Mouse (Mus musculus): ENCODE measurements around the gene Mid1. TPM values are rescaled to one million over a fixed set of nuclear protein-coding genes. Genes with fewer than 3 reads are reported as not detected.

The Mid1 gene
- total RNA-seq, 2 experiments from 2014 or later: 15.1 to 16.0 TPM

DNA sequence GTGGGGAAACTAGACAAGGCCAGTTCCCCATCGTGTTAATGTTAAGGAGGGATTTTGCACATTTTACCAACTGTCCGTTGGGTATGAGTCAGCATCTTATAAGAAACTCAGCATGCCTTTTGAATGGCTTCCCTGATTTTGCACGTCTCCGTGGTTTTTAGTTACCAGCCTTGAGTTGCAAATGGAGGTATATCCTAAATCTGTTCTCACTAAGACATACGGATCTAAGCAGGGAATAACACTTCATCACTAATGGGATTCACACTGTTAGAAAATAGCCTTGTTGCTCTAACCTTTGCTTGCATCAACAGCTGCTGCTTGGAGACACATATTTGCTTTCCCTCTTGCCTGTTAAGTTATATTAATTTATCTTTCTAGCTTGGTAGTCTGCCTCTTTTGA is 126.3 kb downstream of the Mid1 start:
- DNase-seq (ENCODE audit: low spot score in 2 of 2): no peak

- DNase-seq (ENCODE audit: low spot score in 2 of 2): no peak
Measured at GRCm38 (mm10) chrX:169811783-169812182, 126.8 kb downstream of the Mid1 start.

- no peak for DNase-seq (ENCODE audit: low spot score in 2 of 2)
Measured at GRCm38 (mm10) chrX:169813673-169814072, 128.7 kb downstream of the Mid1 start.

DNA sequence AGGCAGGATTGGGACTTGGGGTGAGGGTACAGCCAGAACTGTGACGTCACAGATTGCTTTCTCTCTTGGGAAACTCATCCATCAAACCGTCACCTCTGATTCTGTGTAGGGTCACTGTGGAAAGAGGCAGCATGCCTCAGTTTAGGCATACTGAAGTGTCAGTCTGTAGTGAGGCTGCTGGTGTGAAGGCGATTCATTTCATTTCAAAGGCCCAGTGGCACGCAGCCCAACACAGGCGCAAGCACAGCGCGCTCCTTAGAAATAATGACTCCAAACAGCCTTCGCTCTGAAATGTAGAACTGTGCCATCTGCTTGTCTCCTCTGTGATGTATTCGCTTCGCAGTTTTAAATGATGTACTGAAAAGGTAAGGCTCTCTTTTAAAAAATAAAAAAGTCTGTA is 141.9 kb downstream of the Mid1 start:
- peak; percentile 18 to 36 for DNase-seq (ENCODE audit: low spot score in 2 of 2)

DNA sequence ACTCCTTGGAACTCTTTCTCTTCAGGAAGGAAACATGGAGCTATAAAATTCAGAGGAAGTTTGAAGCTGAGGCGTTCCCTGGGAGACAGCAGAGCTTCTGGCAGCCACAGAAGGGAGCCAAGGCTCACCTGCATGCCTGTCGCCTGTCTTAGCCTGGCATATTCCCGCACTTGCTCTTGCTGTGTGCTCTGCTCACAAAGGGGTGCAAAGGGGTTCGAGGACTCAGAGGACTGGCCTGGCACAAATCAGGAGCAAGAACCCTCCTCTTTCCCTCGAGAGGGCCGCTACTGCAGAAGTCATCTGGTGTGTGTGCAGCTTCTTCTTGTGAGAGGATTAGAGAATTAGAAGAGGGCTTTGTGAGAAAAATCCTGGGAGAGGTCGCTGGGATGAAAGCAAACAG is 142.7 kb downstream of the Mid1 start:
- no peak for DNase-seq (ENCODE audit: low spot score in 2 of 2)

DNA sequence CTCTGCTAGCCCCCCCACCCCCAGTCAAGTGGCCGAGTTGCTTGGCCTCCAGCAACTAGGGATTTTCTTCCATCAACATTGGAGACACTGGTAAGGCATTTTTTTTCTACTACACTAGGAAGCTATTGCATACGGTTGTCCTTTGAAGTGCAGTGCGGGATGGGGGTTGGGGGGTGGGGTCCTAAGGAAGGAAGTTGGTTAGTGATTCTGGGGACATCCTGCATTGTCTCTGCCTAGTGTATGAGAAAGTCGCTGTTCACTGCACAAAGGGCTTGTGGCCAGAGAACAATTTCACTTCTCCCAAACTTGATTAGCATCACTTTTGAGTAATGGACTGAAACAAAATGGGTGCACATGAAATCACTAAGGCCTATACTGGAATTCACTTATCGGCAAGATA is 143.1 kb downstream of the Mid1 start:
- DNase-seq (ENCODE audit: low spot score in 2 of 2): no peak

- DNase-seq (ENCODE audit: low spot score in 2 of 2): no peak
Measured at GRCm38 (mm10) chrX:169830052-169830451, 145.1 kb downstream of the Mid1 start.

- DNase-seq (ENCODE audit: low spot score in 2 of 2): no peak
Measured at GRCm38 (mm10) chrX:169837947-169838649, 153.1 kb downstream of the Mid1 start.

- DNase-seq (ENCODE audit: low spot score in 2 of 2): no peak
Measured at GRCm38 (mm10) chrX:169838650-169838971, 153.6 kb downstream of the Mid1 start.

GRCm38 (mm10) chrX:169843267-169843666 is 158.3 kb downstream of the Mid1 start:
- no peak for DNase-seq (ENCODE audit: low spot score in 2 of 2)

- DNase-seq (ENCODE audit: low spot score in 2 of 2): no peak
Measured at GRCm38 (mm10) chrX:169844150-169844772, 159.3 kb downstream of the Mid1 start.

GRCm38 (mm10) chrX:169846187-169846586 is 161.2 kb downstream of the Mid1 start:
- DNase-seq (ENCODE audit: low spot score in 2 of 2): no peak

DNA sequence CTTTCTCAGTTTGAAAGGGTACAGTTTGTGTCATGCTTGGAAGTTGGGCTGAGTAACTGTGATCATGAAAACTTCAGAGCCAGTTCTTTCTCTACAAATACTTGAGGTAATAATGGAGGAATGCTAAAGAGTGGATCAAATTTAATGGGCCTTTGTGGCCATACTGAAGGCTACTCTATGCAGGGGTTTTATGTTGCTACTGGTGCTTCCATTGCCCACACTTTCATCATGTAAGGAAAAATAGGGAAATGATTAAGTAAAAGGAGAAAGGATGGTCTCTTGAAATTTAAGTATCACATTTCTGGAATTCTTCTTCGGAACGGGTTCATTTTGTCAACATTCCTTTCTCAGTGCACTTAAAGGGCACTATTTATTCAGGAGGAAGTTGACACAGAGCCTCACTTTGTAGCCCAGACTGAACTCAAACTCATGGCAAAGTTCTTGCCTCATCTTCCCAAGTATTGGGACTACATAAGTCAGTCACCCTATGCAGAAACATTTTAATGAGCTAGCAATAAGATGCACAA is 176.3 kb downstream of the Mid1 start:
- DNase-seq (ENCODE audit: low spot score in 2 of 2): no peak

- no peak for DNase-seq (ENCODE audit: low spot score in 2 of 2)
Measured at GRCm38 (mm10) chrX:169862440-169862839, 177.4 kb downstream of the Mid1 start.

DNA sequence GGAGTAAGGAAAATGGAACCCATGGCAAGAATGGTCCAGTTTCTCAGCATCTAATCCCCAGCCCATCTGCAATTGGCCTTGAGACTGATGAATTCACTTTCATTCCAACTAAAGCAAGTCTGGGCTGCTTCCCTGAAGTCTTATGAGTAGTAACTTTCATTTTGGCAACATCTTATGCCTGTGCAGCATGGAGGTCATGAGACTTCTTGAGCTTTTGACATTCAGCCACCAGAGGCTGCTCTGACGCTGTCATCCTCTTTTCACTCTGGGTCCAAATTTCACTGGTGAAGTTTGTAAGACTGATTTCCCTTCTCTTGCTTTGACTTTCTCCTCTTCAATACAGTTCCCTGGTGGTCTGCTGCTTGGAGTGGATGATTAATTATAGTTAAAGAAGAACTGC is 177.8 kb downstream of the Mid1 start:
- no peak for DNase-seq (ENCODE audit: low spot score in 2 of 2)

DNA sequence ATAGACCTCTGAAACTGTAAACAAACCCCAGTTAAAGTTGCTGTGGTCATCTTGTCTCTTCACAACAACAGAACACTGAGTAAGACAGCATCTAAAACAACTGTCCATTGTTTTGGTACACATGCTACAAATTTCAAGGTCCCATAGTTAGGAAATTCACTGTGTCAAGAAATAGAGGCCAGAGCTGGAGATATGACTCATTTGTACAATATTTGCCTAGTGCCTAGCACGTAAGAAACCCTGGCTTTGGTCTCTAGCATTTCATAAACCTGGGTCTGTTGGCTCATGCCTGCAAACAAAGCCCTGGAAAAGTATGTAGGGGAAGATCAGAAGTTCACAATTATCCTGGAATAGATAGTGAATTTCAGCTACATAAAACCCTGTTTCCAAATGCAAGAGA is 178.8 kb downstream of the Mid1 start:
- DNase-seq (ENCODE audit: low spot score in 2 of 2): no peak

DNA sequence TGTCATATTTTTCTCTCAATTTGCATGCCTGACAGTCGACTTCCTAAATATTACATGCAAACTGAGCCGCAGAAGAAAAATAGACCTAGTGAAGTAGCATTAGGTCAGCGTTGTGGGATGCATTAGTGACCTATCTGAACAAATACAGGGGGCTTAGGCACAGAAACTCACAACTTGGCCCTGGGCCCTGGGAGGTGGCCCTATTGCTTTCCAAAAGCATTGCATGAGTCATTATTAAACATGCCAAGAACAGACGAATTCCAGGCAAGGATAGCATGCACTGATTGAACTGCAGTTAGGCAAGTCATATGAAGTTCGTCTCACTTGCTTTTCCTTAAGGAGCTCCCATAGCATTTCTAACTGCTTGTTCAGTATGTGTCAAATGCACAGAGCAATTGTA is 183.2 kb downstream of the Mid1 start:
- DNase-seq (ENCODE audit: low spot score in 2 of 2): no peak

DNA sequence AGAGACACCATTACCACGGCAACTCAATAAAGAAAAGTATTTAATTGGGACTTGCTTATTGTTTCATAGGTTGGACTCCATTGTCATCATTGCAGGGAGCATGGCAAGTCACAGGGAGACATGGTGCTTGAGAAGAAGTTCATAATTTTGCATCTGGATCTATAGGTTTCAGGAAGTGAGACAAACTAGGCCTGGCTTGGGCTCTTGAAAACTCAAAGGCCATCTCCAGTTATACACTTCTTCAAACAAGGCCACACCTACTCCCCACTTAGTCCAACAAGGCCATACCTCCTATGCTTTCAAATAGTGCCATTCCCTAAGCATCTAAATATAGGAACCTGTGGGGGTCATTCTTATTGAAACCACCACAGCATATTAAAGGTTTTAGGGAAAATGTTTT is 189.5 kb downstream of the Mid1 start:
- DNase-seq (ENCODE audit: low spot score in 2 of 2): no peak

DNA sequence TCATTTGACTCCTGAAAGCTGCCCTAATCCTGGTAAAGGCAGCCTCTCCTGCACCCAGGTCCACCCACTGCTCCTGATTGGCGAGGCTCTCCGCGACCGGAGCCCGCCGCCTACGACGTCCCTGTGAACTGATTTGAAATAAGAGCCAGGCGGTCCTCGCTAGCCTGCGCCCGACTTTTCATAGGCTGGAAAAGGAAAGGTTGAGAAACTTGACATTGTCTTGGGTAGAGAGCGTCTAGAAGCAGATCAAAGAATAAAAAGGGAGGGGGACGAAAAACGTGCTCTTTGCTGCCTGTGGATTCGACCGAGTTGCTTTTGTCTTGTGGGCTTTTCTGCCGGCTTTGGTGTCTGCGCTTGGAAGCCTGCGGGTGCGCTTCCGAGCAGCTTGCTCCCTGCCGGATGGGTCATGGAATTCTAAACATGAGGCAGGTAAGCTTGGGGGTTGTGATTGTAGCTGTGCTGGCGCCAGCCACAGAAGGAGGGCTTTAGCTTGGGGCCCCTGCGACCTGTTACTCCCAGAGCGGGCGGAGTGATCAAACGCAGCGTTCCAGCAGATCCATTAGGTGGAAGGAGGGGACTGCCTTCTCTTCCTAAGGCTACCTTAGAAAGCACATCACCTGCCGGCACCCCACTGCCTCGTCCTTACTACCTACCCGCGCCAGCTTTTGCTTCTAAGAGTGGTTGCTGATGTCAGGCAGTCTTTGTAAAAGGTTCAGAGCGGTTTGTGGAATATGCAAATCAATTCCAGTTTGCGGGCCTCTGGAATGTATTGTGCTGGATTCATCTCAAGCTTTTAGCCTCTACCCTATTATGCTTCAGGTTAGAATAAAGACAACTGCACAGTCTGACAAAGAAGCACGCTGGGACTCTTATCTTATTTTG is 194.7 kb downstream of the Mid1 start:
- DNase-seq (ENCODE audit: low spot score in 2 of 2): peak; percentile 43 to 47

DNA sequence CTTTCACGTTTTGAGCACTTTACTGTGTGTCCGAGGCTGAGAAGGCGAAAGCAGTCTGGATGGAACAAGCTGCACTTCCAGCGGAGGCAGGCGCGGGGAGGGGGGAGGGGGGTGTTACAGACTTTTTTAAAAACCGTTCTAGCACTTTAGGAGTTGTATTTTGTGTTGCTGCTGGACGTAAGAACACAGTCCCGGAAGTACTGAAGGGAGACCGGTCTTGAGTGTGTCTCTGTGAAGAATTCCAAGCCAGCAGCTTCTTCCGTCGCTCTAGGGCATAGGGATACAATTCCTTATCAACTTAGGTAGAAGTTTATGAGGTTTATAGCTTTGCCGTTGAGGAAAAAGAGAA is 195.3 kb downstream of the Mid1 start:
- DNase-seq (ENCODE audit: low spot score in 2 of 2): no peak

DNA sequence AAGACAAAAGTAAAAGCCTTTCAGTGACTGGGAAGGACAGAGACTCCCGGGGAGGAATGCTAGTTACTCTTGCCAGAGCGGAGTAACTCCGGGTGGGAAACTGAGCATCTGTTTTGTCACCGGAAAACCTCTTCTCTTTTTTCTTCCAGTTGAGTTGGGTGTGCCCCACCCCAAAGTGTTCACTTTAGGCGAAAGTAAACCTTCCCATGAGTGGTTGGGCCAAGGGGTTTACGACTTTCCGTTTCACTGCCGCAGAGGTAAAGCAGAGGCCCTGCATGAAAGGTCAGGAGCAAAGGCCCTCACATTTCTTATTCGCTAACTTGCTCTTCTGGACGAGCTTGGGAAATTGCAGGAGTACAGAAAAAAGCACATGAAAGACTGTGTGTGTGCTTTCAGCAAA is 195.8 kb downstream of the Mid1 start:
- no peak for DNase-seq (ENCODE audit: low spot score in 2 of 2)

Data from left cerebral cortex, adult 18-20 months (tissue).